Mouse (Mus musculus): ENCODE measurements around the gene Mrpl17.
"Not testable (repeated sequence)": the region's sequence is repeated elsewhere in the genome, so short reads cannot be mapped to it uniquely, and the experiment has no call there.

Gene Mrpl17

GRCm38 (mm10) chr7:105810877-105811489 lies at the start of gene Mrpl17:
TSS of gene Mrpl17 (minus strand) at chr7:105811099.
- DNase-seq = peak; percentile 99

- not testable (repeated sequence) for DNase-seq
Observed at GRCm38 (mm10) chr7:105855718-105856560, 45.0 kb upstream of the Mrpl17 start.

GRCm38 (mm10) chr7:105824281-105824680 lies 13.4 kb upstream of the Mrpl17 start:
- DNase-seq = no peak

GRCm38 (mm10) chr7:105818483-105818882 lies 7.6 kb upstream of the Mrpl17 start:
- DNase-seq = peak in 1 of 2 experiments; percentile 38

GRCm38 (mm10) chr7:105816736-105817135 lies 5.8 kb upstream of the Mrpl17 start:
- DNase-seq = no peak

- DNase-seq = no peak
Observed at GRCm38 (mm10) chr7:105813326-105813725, 2.4 kb upstream of the Mrpl17 start.

GRCm38 (mm10) chr7:105812566-105812965 lies 1.7 kb upstream of the Mrpl17 start:
- no peak for DNase-seq

GRCm38 (mm10) chr7:105811516-105811915 lies 617 bp upstream of the Mrpl17 start:
- no peak for DNase-seq

- no peak for DNase-seq
Observed at GRCm38 (mm10) chr7:105810280-105810876, 521 bp downstream of the Mrpl17 start.

- no peak for DNase-seq
Observed at GRCm38 (mm10) chr7:105809836-105810235, 1.1 kb downstream of the Mrpl17 start.

- DNase-seq = peak; percentile 13 to 41
Observed at GRCm38 (mm10) chr7:105808385-105808784, 2.5 kb downstream of the Mrpl17 start.

GRCm38 (mm10) chr7:105806716-105807115 lies 4.2 kb downstream of the Mrpl17 start:
- DNase-seq = no peak

GRCm38 (mm10) chr7:105806125-105806524 lies 4.8 kb downstream of the Mrpl17 start:
- DNase-seq = no peak

- no peak for DNase-seq
Observed at GRCm38 (mm10) chr7:105803428-105803827, 7.5 kb downstream of the Mrpl17 start.

GRCm38 (mm10) chr7:105802771-105803170 lies 8.1 kb downstream of the Mrpl17 start:
- DNase-seq = no peak

- DNase-seq = no peak
Observed at GRCm38 (mm10) chr7:105802312-105802711, 8.6 kb downstream of the Mrpl17 start.

- DNase-seq = no peak
Observed at GRCm38 (mm10) chr7:105796972-105797371, 13.9 kb downstream of the Mrpl17 start.

- DNase-seq = no peak
Observed at GRCm38 (mm10) chr7:105795759-105796366, 15.0 kb downstream of the Mrpl17 start.

- peak in 1 of 2 experiments; percentile 36 for DNase-seq
Observed at GRCm38 (mm10) chr7:105793701-105794100, 17.2 kb downstream of the Mrpl17 start.

GRCm38 (mm10) chr7:105791147-105791546 lies 19.8 kb downstream of the Mrpl17 start:
- no peak for DNase-seq

- DNase-seq = peak in 1 of 2 experiments; percentile 51
Observed at GRCm38 (mm10) chr7:105787285-105788140, 23.4 kb downstream of the Mrpl17 start, which contains the start of gene Dchs1. TSS of gene Dchs1 (minus strand) at chr7:105787654.

Measured in kidney, postnatal 25 days (tissue).